Mouse (Mus musculus) ES-E14 (cell line): ENCODE results near the gene Jmjd8. TPM values are rescaled to one million over a fixed set of nuclear protein-coding genes. Genes with fewer than 3 reads are reported as not detected.

Source experiments
- DNase-seq: peaks from one replicate; pipeline ENCODE4 v3.0.0-alpha.2; 2013; ENCODE audit warnings: low read depth, low spot score
- H3K27ac ChIP-seq: 2 replicates; pipeline ENCODE4 v1.5.1; 2012; ENCODE audit warnings: low read depth, mild to moderate bottlenecking, low read length, moderate library complexity, mixed read lengths; ENCODE audit not compliant: poor library complexity, insufficient read depth, severe bottlenecking
- H3K36me3 ChIP-seq: 2 replicates; pipeline ENCODE4 v1.6.1; 2012; ENCODE audit warnings: mild to moderate bottlenecking, low read length, moderate library complexity, mixed read lengths; ENCODE audit not compliant: control insufficient read depth, poor library complexity, insufficient read depth, severe bottlenecking
- H3K4me1 ChIP-seq, 2 experiments: fragments of 150-350 bp in 1 of 2; sonication (generic) in 1 of 2; 2 replicates each; pipeline ENCODE4 v1.6.1; 2012; ENCODE audit warnings: low read length in 2 of 2, mild to moderate bottlenecking in 1 of 2, mixed read lengths in 1 of 2; ENCODE audit not compliant: control insufficient read depth in 2 of 2, insufficient read depth in 2 of 2, poor library complexity in 1 of 2
- H3K4me3 ChIP-seq, 2 experiments: fragments of 150-350 bp in 1 of 2; sonication (generic) in 1 of 2; 2 replicates each; pipeline ENCODE4 v1.5.1; 2012; ENCODE audit warnings: low read length in 2 of 2, low read depth in 1 of 2, mild to moderate bottlenecking in 1 of 2, mixed read lengths in 1 of 2; ENCODE audit not compliant: insufficient read depth in 1 of 2, poor library complexity in 1 of 2, severe bottlenecking in 1 of 2
- H3K9ac ChIP-seq: 2 replicates; pipeline ENCODE4 v1.6.1; 2012; ENCODE audit warnings: low read depth, mild to moderate bottlenecking, low read length, mixed read lengths; ENCODE audit not compliant: poor library complexity, insufficient read depth, severe bottlenecking
- H3K9me3 ChIP-seq: fragments of 150-350 bp; sonication (generic); 2 replicates; pipeline ENCODE4 v1.6.1; 2012; ENCODE audit warnings: low read depth, mild to moderate bottlenecking, low read length; ENCODE audit not compliant: control insufficient read depth, insufficient read depth
- CHD2 ChIP-seq: IDR thresholded peaks from 2 replicates; pipeline ENCODE4 v1.6.1; 2014; ENCODE audit warnings: mild to moderate bottlenecking, low read depth, low read length, inconsistent platforms
- HCFC1 ChIP-seq: IDR thresholded peaks from 2 replicates; pipeline ENCODE4 v1.6.1; 2012; ENCODE audit warnings: low read length, inconsistent platforms, borderline replicate concordance; ENCODE audit not compliant: insufficient read depth
- MAFK ChIP-seq: IDR thresholded peaks from 2 replicates; pipeline ENCODE4 v1.6.1; 2014; ENCODE audit warnings: mild to moderate bottlenecking, low read depth, low read length, inconsistent platforms; ENCODE audit not compliant: insufficient read depth
- ZC3H11A ChIP-seq: IDR thresholded peaks from 2 replicates; pipeline ENCODE4 v1.6.1; 2012; ENCODE audit warnings: low read depth, mild to moderate bottlenecking, inconsistent platforms, low read length, borderline replicate concordance
- ZNF384 ChIP-seq: IDR thresholded peaks from 2 replicates; pipeline ENCODE4 v1.6.1; 2012; ENCODE audit warnings: low read depth, low read length, inconsistent platforms
- in situ Hi-C, 2 experiments: fragments of 600-800 bp; cut with MboI; formaldehyde crosslinking; loops; one replicate each; pipeline ENCODE4 v1.15.1; 2025; ENCODE audit warnings: low sequenced_read_pairs in 2 of 2, inconsistent platforms in 1 of 2; ENCODE audit not compliant: unreplicated experiment in 2 of 2
- total RNA-seq: library from RNA; depleted of rRNA; stranded (reverse); fragments of 300-350 nt; gene quantifications from 2 replicates; pipeline ENCODE4 v1.2.3, GENCODE M21; 2012; rRNA removed

Jmjd8 gene
- total RNA-seq, result 25.1 and 46.4 TPM in 2 replicates

- H3K9ac ChIP-seq, result peak within 1 kb of the TSS; percentile 86
- H3K36me3 ChIP-seq, result peaks cover 47% of the 10 kb centered on the region
- H3K4me1 ChIP-seq, result peaks cover 2 to 28% of the 10 kb centered on the region in 2 experiments; a peak in 2 of 4 replicates
- H3K9me3 ChIP-seq, result no peaks in the 10 kb centered on the region
- in situ Hi-C loops, result no loop called here
- no peak for DNase-seq
- peak within 1 kb of the TSS; percentile 70 to 73 for H3K4me3 ChIP-seq
- no peak for TF ChIP-seq HCFC1
- TF ChIP-seq MAFK, result no peak
- no peak for TF ChIP-seq ZC3H11A
- TF ChIP-seq ZNF384, result no peak
- no peak for TF ChIP-seq CHD2
- H3K27ac ChIP-seq, result peak within 1 kb of the TSS; percentile 23; the same call in 1 of the 2 replicates
These were observed at the start of gene Jmjd8 for GRCm38 (mm10) chr17:25828712-25829557. Gene Jmjd8 (plus strand): TSS chr17:25828867.

- H3K9me3 ChIP-seq, result no peaks in the 10 kb centered on the region
- no peak overlapping the region for H3K9ac ChIP-seq
- peaks cover 45% of the 10 kb centered on the region for H3K36me3 ChIP-seq
- TF ChIP-seq ZC3H11A (no peak), MAFK (no peak), ZNF384 (no peak), HCFC1 (no peak), CHD2 (no peak)
- H3K4me1 ChIP-seq, result peaks cover 3 to 5% of the 10 kb centered on the region in 2 experiments; a peak in 1 of 4 replicates
- in situ Hi-C loops, result no loop called here
- DNase-seq, result no peak
- H3K4me3 ChIP-seq, result no peak overlapping the region
- H3K27ac ChIP-seq, result no peak overlapping the region
These were observed 47.3 kb upstream of the Jmjd8 start for GRCm38 (mm10) chr17:25781339-25781738.

GRCm38 (mm10) chr17:25783086-25783485, 45.6 kb upstream of the Jmjd8 start:
- H3K27ac ChIP-seq, result no peak overlapping the region
- H3K9ac ChIP-seq, result no peak overlapping the region
- TF ChIP-seq CHD2 (no peak), ZC3H11A (no peak), ZNF384 (no peak), HCFC1 (no peak), MAFK (no peak)
- in situ Hi-C loops, result no loop called here
- H3K36me3 ChIP-seq, result peaks cover 38% of the 10 kb centered on the region
- no peak overlapping the region for H3K4me3 ChIP-seq
- peaks cover 3 to 5% of the 10 kb centered on the region in 2 experiments; a peak in 1 of 4 replicates for H3K4me1 ChIP-seq
- DNase-seq, result no peak
- H3K9me3 ChIP-seq, result no peaks in the 10 kb centered on the region

GRCm38 (mm10) chr17:25783861-25784574, 44.6 kb upstream of the Jmjd8 start:
- H3K4me3 ChIP-seq, result no peak overlapping the region
- no peak overlapping the region for H3K27ac ChIP-seq
- H3K9ac ChIP-seq, result no peak overlapping the region
- no peak for DNase-seq
- H3K9me3 ChIP-seq, result no peaks in the 10 kb centered on the region
- peaks cover 3 to 5% of the 10 kb centered on the region in 2 experiments; a peak in 1 of 4 replicates for H3K4me1 ChIP-seq
- in situ Hi-C loops, result no loop called here
- TF ChIP-seq HCFC1 (no peak), CHD2 (no peak), ZC3H11A (no peak), ZNF384 (no peak), MAFK (no peak)
- peaks cover 36% of the 10 kb centered on the region for H3K36me3 ChIP-seq
